Mouse (Mus musculus) hindbrain, postnatal 0 days (tissue): Measurements from ENCODE around the gene Rassf4. TPM values are rescaled to one million over a fixed set of nuclear protein-coding genes. Genes with fewer than 3 reads are reported as not detected.

Experiments used
- ATAC-seq: fragments of 200-750 bp; cut with Nextera tagmentation; 2 replicates; pipeline ENCODE4 v1.8.0; 2017; ENCODE audit warnings: mild to moderate bottlenecking, moderate TSS enrichment, moderate library complexity
- DNase-seq: peaks from one replicate; pipeline ENCODE4 v3.0.0-alpha.2; 2015; ENCODE audit warnings: low spot score
- H3K27ac ChIP-seq: fragments of 300-500 bp; sonication (generic); 2 replicates; pipeline ENCODE4 v1.5.1; 2014; ENCODE audit warnings: mild to moderate bottlenecking
- H3K27me3 ChIP-seq: fragments of 300-500 bp; sonication (generic); 2 replicates; pipeline ENCODE4 v1.6.1; 2014; ENCODE audit warnings: low read length, mixed read lengths; ENCODE audit not compliant: insufficient read depth
- H3K36me3 ChIP-seq: fragments of 300-500 bp; sonication (generic); 2 replicates; pipeline ENCODE4 v1.6.1; 2014; ENCODE audit warnings: low read length, mixed read lengths; ENCODE audit not compliant: insufficient read depth
- H3K4me1 ChIP-seq: fragments of 300-500 bp; sonication (generic); 2 replicates; pipeline ENCODE4 v1.6.1; 2014; ENCODE audit warnings: antibody characterized with exemption, low read length, mixed read lengths; ENCODE audit not compliant: insufficient read depth
- H3K4me2 ChIP-seq: fragments of 300-500 bp; sonication (generic); 2 replicates; pipeline ENCODE4 v1.6.1; 2014; ENCODE audit warnings: low read depth, mild to moderate bottlenecking, low read length, moderate library complexity, mixed read lengths
- H3K4me3 ChIP-seq: fragments of 300-500 bp; sonication (generic); 2 replicates; pipeline ENCODE4 v1.5.1; 2014; ENCODE audit warnings: low read length
- H3K9ac ChIP-seq: fragments of 300-500 bp; sonication (generic); replicated peaks from 2 replicates; pipeline ENCODE4 v1.6.1; 2014; ENCODE audit warnings: mild to moderate bottlenecking, low read length, moderate library complexity, mixed read lengths
- H3K9me3 ChIP-seq: fragments of 300-500 bp; sonication (generic); 2 replicates; pipeline ENCODE4 v1.6.1; 2016; ENCODE audit warnings: low read length, mixed read lengths
- CTCF ChIP-seq: IDR thresholded peaks from 2 replicates; pipeline ENCODE4 v1.5.1; 2016; ENCODE audit warnings: antibody characterized with exemption, control low read depth, low read depth
- WGBS: fragments of 180-500 bp; shearing (Covaris S2); extraction: QIAGEN DNeasy Blood & Tissue Kit; methylation state at CpG from one replicate; pipeline ENCODE4 v1.1.7; 2014; 5-methylcytosine and 5-hydroxymethylcytosine counted together
- polyA plus RNA-seq: library from polyadenylated mRNA; unstranded; fragments of >200 nt; fragmentation: Nextera tagmentation; extraction: Ambion mirVana; gene quantifications from 2 replicates; pipeline ENCODE4 v1.2.1, GENCODE M21; 2015
- total RNA-seq: library from RNA; depleted of rRNA; stranded (reverse); fragments of >200 nt; gene quantifications from 2 replicates; pipeline ENCODE4 v1.2.3, GENCODE M21; 2014

Gene Rassf4
- total and polyA plus RNA-seq, 2 experiments from 2014 or later = 18.2 to 29.4 TPM

DNA sequence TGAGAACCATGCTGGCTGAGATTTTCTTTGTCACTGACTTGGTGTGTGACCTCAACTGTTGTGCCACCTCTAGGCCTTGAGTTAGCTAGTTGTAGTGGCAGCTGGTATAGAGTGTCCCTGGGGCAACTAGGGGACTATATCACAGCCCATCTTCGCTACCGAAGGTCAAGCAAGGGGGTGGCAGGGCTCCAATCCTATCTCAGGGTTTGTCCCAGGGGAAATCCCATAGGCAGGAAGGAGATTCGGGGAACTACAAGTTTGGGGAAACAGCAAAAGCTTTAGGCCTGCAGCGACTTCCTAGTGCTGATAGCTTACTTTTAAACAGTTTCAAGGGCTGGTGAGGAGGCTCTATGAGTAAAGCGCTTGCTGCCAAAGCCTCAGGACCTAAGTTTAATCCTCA lies 1.4 kb downstream of the Rassf4 start:
- ATAC-seq (no peak), DNase-seq (no peak)
- H3K4me3 ChIP-seq = peak overlapping the region; percentile 45
- H3K4me2 ChIP-seq = peak overlapping the region; percentile 79
- no peaks in the 10 kb centered on the region for H3K9me3 ChIP-seq
- no peak for TF ChIP-seq CTCF
- WGBS = 45% methylated on average over 5 of the region's 5 CpGs
- H3K9ac ChIP-seq = no peak overlapping the region; the same call in 1 of the 2 replicates
- no peak overlapping the region for H3K27ac ChIP-seq
- peaks cover 26% of the 10 kb centered on the region for H3K4me1 ChIP-seq
- no peaks in the 10 kb centered on the region for H3K36me3 ChIP-seq
- no peaks in the 10 kb centered on the region for H3K27me3 ChIP-seq

DNA sequence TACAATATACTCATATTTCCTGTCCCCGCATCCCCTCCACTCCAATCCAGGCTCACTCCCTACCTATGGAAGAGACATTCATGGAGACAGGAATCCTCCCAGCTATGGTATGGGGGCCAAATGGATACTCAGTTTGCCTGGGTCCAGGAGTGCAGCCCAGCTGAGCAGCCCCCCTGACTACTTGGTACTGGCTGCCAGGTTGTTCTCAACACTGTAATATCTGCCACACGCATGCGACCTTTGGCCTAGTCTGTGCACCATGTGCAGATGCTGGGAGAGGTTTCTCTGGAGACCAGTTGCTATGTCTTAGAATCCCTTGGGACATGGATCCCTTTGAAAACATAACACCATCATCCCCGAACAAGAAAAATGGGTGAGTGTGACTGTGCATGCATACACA lies 2.0 kb downstream of the Rassf4 start:
- ATAC-seq (no peak), DNase-seq (no peak)
- H3K4me1 ChIP-seq = peaks cover 26% of the 10 kb centered on the region
- H3K9ac ChIP-seq = no peak overlapping the region
- WGBS = 52% methylated on average over 4 of the region's 4 CpGs
- no peak for TF ChIP-seq CTCF
- no peaks in the 10 kb centered on the region for H3K27me3 ChIP-seq
- no peak overlapping the region for H3K4me3 ChIP-seq
- H3K36me3 ChIP-seq = no peaks in the 10 kb centered on the region
- no peak overlapping the region for H3K27ac ChIP-seq
- H3K4me2 ChIP-seq = peak overlapping the region; percentile 79
- no peaks in the 10 kb centered on the region for H3K9me3 ChIP-seq

DNA sequence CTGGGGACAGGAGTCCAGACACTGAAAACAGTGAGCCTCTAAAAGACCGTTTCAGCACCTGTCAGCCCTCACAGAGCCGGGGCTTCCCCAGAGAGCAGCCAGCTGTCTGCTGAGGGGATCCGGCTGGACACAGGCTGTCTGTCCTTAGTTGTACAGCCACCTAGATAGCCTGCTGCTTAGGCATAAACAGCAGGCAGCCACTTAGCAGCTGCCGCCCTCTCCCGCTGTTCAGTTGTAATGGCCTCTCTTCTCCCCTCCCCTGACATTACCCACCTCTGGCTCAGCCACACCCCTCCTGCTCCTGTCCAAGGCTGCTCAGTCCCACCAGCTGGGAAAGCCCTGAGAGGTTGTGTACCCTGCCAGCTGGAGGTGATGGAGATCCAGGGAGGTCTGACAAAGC lies 2.7 kb downstream of the Rassf4 start:
- Histone ChIP-seq H3K27ac (peak overlapping the region; percentile 67; the same call in 1 of the 2 replicates), H3K9me3 (no peaks in the 10 kb centered on the region), H3K36me3 (no peaks in the 10 kb centered on the region), H3K27me3 (no peaks in the 10 kb centered on the region), H3K4me3 (no peak overlapping the region), H3K4me1 (peaks cover 26% of the 10 kb centered on the region), H3K9ac (no peak overlapping the region), H3K4me2 (peak overlapping the region; percentile 79)
- 16% methylated on average over 5 of the region's 5 CpGs for WGBS
- TF ChIP-seq CTCF = no peak
- ATAC-seq (peak; percentile 10), DNase-seq (peak; percentile 51)

DNA sequence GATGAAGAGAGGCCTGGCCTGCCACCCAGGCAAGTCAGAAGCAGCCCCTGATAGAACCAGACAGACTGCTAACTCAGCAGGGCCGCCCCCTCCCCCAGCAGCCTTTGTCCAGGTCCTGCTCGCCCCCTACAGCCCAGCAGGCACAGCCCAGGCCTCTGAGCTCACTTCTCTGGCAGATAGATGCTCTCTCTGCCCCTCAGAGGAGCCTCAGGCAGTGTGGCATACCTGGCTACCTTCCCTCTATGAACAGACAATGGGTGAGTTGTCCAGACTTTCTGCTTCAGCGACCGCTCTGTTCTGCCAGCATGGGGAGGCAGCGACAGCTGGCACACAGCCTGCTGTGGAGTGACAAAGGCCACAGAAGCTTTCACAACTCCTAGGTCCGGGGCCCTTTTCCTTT lies 3.6 kb downstream of the Rassf4 start:
- H3K27me3 ChIP-seq = no peaks in the 10 kb centered on the region
- H3K36me3 ChIP-seq = no peaks in the 10 kb centered on the region
- WGBS = 16% methylated on average over 6 of the region's 6 CpGs
- H3K9ac ChIP-seq = 0 out of 2 replicates have a peak overlapping the region, but pooled peaks have one; percentile 9
- peak overlapping the region; percentile 67 for H3K27ac ChIP-seq
- 0 out of 2 replicates have a peak overlapping the region, but pooled peaks have one; percentile 18 for H3K4me2 ChIP-seq
- TF ChIP-seq CTCF = peak; percentile 44
- ATAC-seq (peak; percentile 59), DNase-seq (peak; percentile 70)
- peaks cover 26% of the 10 kb centered on the region for H3K4me1 ChIP-seq
- no peaks in the 10 kb centered on the region for H3K9me3 ChIP-seq
- H3K4me3 ChIP-seq = no peak overlapping the region

DNA sequence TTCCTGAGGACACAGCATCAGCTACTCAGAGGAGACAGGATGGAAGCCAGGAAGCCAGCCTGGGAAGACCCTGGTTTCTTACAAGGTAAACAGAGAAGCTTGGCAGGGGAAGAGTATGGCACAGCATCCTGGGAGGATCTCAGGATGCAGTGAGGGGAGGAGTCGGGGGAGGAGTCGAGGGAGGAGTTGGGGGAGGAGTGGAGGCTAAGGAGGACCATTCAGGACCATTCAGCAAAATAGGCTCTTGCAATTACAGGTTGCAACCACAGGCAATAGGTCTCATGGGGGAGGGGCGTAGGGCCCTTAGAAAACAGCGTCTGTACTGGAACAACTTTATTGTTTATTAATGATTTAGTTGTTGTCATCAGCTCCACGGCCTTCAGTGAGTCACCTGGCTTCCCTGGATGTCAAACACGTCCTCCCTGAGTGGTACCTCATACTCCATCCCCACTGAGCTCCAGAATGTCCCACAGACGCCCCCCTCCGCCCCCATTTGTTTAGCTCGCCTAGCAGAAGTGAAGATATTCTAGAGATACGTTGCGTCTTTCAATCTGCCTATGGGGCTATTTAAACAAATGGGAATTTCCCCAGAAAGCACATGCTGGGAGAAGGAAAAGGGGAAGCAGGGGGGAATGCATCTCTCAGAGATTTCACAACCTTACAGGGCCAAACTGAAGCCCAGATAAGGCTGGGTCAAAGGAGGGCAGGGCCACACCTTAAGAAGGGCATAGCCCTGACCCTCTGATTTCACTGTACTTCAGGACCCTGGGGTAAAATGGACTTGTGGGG lies 4.9 kb downstream of the Rassf4 start:
- Histone ChIP-seq H3K9ac (no peak overlapping the region), H3K9me3 (no peaks in the 10 kb centered on the region), H3K4me1 (peaks cover 26% of the 10 kb centered on the region), H3K36me3 (no peaks in the 10 kb centered on the region), H3K4me3 (no peak overlapping the region), H3K4me2 (no peak overlapping the region), H3K27me3 (no peaks in the 10 kb centered on the region), H3K27ac (no peak overlapping the region)
- DNase-seq (peak; percentile 34), ATAC-seq (no peak)
- 39% methylated on average over 11 of the region's 11 CpGs for WGBS
- peak; percentile 15; the same call in 1 of the 2 replicates for TF ChIP-seq CTCF

DNA sequence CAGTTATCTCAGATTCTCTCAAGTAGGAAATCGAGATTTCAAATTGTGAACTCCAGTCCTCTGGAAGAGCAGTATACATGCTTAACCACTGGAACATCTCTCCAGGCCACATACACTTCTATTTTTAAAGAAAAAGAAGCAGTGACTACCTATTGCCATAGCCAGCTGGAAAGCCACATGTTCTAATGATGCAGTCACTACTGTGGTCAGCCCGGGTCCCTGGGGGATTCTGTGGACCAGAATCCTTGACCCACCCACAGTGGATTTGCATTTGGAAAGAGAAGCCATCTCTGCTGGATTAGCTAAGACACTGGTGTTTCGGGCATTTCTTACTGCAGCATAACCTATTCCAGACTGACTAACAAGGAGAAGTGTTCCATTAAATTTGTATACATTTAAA lies 6.4 kb downstream of the Rassf4 start:
- no peak overlapping the region for H3K4me2 ChIP-seq
- H3K27me3 ChIP-seq = no peaks in the 10 kb centered on the region
- no peak overlapping the region for H3K27ac ChIP-seq
- no peaks in the 10 kb centered on the region for H3K9me3 ChIP-seq
- DNase-seq = no peak
- H3K9ac ChIP-seq = no peak overlapping the region
- H3K4me1 ChIP-seq = peaks cover 20% of the 10 kb centered on the region
- H3K36me3 ChIP-seq = no peaks in the 10 kb centered on the region
- ATAC-seq = no peak
- TF ChIP-seq CTCF = no peak
- WGBS = 58% methylated on average over 3 of the region's 3 CpGs
- no peak overlapping the region for H3K4me3 ChIP-seq

DNA sequence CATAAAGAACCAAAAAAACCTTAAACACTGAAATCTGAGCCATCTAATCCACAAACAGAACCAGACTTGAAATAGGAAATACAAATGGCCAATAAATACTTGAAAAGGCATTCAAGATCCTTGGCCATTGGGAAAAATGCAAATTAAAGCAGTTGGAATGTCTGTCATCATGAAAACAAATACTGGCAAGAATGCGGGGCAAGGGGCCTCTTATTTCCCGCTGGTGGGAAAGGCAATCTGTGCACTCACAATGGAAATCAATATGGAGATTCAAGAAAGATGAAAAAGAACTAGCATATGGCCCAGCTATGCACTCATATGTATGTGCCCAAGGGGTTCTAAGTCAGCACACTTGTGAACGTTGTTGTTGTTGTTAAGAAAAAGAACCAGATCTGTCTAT lies 6.9 kb downstream of the Rassf4 start:
- H3K4me3 ChIP-seq = no peak overlapping the region
- ATAC-seq (no peak), DNase-seq (no peak)
- no peak for TF ChIP-seq CTCF
- 28% methylated on average over 3 of the region's 3 CpGs for WGBS
- no peak overlapping the region for H3K27ac ChIP-seq
- H3K9ac ChIP-seq = no peak overlapping the region
- no peaks in the 10 kb centered on the region for H3K27me3 ChIP-seq
- H3K36me3 ChIP-seq = no peaks in the 10 kb centered on the region
- H3K4me2 ChIP-seq = no peak overlapping the region
- no peaks in the 10 kb centered on the region for H3K9me3 ChIP-seq
- H3K4me1 ChIP-seq = peaks cover 19% of the 10 kb centered on the region
